ENCODE assay signal across 21 mouse cellular contexts in the genomic region with DNA sequence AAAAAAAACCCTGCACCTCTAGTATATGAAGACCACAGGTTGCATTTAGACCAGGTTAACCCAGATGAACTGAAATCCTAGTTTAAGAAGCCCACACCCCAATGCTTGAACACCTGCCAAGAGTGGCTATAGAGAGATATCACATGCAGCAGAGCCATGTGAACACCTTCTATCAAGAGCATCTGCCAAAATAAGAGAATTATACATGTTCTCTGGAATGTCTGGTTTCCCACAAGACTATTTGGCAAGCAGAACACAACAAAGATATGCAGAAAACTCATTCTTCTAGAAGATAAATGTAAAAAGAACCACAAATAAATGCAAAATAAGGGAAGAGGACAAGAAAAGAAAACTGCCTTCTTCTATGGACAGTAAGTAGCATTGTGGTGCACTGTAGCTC.
DNase-seq lines count a peak whose midpoint lies in the region; ATAC-seq and TF ChIP-seq lines count a peak whose summit lies in the region.
"Had no signal": no experiment of that assay in that cellular context is flagged by ENCODE, and none has a peak within 500 bp of the region (broad histone marks: within the 10 kb centered on the region; RNA-seq: fewer than 3 reads in every experiment).

No protein-coding gene starts in this region.

- H3K4me3 ChIP-seq in embryonic facial prominence, embryonic 14.5 days (ENCODE audit: low read depth, low read length) = no peak overlapping the region
- H3K4me3 ChIP-seq in embryonic facial prominence, embryonic 10.5 days = no peak overlapping the region
- no peak overlapping the region for H3K4me3 ChIP-seq in myocyte
- H3K4me3 ChIP-seq: embryonic facial prominence, embryonic 12.5 days; embryonic facial prominence, embryonic 15.5 days; erythroblast, embryonic 14.5 days; forebrain, embryonic 13.5 days; forebrain, embryonic 15.5 days had no signal

- POLR2A ChIA-PET in Patski (lab: Charles Lee) = interaction anchor here (0.6 kb wide), 1 partner anchor 26 kb away, joined by 3 read pairs; no protein-coding TSS in a partner anchor

- in situ Hi-C loops in Patski (cut with MboI; ENCODE audit: low pct_unique_long_range_greater_than_20kb) = no loop called here

- no peak overlapping the region for H3K9ac ChIP-seq in embryonic facial prominence, embryonic 14.5 days (ENCODE audit: low read depth, low read length)
- H3K9ac ChIP-seq: embryonic facial prominence, embryonic 12.5 days; embryonic facial prominence, embryonic 15.5 days; forebrain, embryonic 13.5 days; forebrain, embryonic 15.5 days had no signal

- H3K4me2 ChIP-seq in embryonic facial prominence, embryonic 14.5 days (ENCODE audit: low read depth, low read length) = no peak overlapping the region
- no peak overlapping the region for H3K4me2 ChIP-seq in myocyte (ENCODE audit: low read depth)
- H3K4me2 ChIP-seq: embryonic facial prominence, embryonic 12.5 days; embryonic facial prominence, embryonic 15.5 days; forebrain, embryonic 13.5 days; forebrain, embryonic 15.5 days had no signal

- no peak for TF ChIP-seq POLR2A in myocyte (IDR thresholded peaks at IDR 0.05; ENCODE audit: insufficient read length, low read depth)

- no peaks in the 10 kb centered on the region for H3K79me2 ChIP-seq in myocyte (ENCODE audit: control insufficient read depth, insufficient read depth)

- no peaks in the 10 kb centered on the region for H3K27me3 ChIP-seq in embryonic facial prominence, embryonic 14.5 days (replicated peaks; ENCODE audit: control insufficient read depth, insufficient read depth, low read length)
- no peaks in the 10 kb centered on the region for H3K27me3 ChIP-seq in embryonic facial prominence, embryonic 10.5 days (replicated peaks; ENCODE audit: low read depth, poor library complexity, severe bottlenecking)
- H3K27me3 ChIP-seq in Patski = no peaks in the 10 kb centered on the region
- H3K27me3 ChIP-seq in myocyte (ENCODE audit: control insufficient read depth, insufficient read depth, insufficient read length) = no peaks in the 10 kb centered on the region
- H3K27me3 ChIP-seq: embryonic facial prominence, embryonic 12.5 days; embryonic facial prominence, embryonic 15.5 days; forebrain, embryonic 13.5 days; forebrain, embryonic 15.5 days had no signal

- no peak for TF ChIP-seq CTCF in Patski (IDR thresholded peaks at IDR 0.05)

- H3ac ChIP-seq in myocyte (ENCODE audit: control insufficient read depth, insufficient read length) = no peak overlapping the region

- no peaks in the 10 kb centered on the region for H3K36me3 ChIP-seq in embryonic facial prominence, embryonic 14.5 days (ENCODE audit: control insufficient read depth, insufficient read depth, low read length)
- H3K36me3 ChIP-seq in embryonic facial prominence, embryonic 10.5 days (replicated peaks) = no peaks in the 10 kb centered on the region
- no peaks in the 10 kb centered on the region for H3K36me3 ChIP-seq in myocyte (ENCODE audit: control insufficient read depth, insufficient read depth)
- H3K36me3 ChIP-seq: embryonic facial prominence, embryonic 12.5 days; embryonic facial prominence, embryonic 15.5 days; forebrain, embryonic 15.5 days had no signal

- H3K9me3 ChIP-seq in embryonic facial prominence, embryonic 14.5 days (ENCODE audit: control insufficient read depth, low read length) = no peaks in the 10 kb centered on the region
- no peaks in the 10 kb centered on the region for H3K9me3 ChIP-seq in embryonic facial prominence, embryonic 10.5 days
- H3K9me3 ChIP-seq: embryonic facial prominence, embryonic 12.5 days; embryonic facial prominence, embryonic 15.5 days; forebrain, embryonic 13.5 days; forebrain, embryonic 15.5 days had no signal

- DNase-seq in embryonic facial prominence, embryonic 14.5 days (ENCODE audit: low spot score) = peak; percentile 33
- DNase-seq in embryonic facial prominence, embryonic 10.5 days (ENCODE audit: low spot score) = no peak
- DNase-seq in Patski (ENCODE audit: low read depth, low spot score) = peak; percentile 22
- no peak for DNase-seq in lung, postnatal 10 days
- DNase-seq in frontal cortex, postnatal 14 days (ENCODE audit: low spot score in 2 of 2) = no peak
- DNase-seq: adrenal gland, adult 2 months; adrenal gland, postnatal 10 days; adrenal gland, postnatal 25 days; cerebellum, adult 11 months; cerebellum, adult 18-20 months; cerebellum, adult 8-10 months; cerebellum, adult 9-11 months; cerebellum, postnatal 14 days; cerebellum, postnatal 36 days; embryo, embryonic 11 days had no signal

- CTCF ChIA-PET in Patski (lab: Charles Lee) = interaction anchor here (1.1 kb wide), 1 partner anchor 382 kb away, joined by 3 read pairs; no protein-coding TSS in a partner anchor

- H3K4me1 ChIP-seq in embryonic facial prominence, embryonic 14.5 days (ENCODE audit: control insufficient read depth, insufficient read depth, low read length) = no peaks in the 10 kb centered on the region
- H3K4me1 ChIP-seq in embryonic facial prominence, embryonic 10.5 days = no peaks in the 10 kb centered on the region
- H3K4me1 ChIP-seq: embryonic facial prominence, embryonic 12.5 days; embryonic facial prominence, embryonic 15.5 days; forebrain, embryonic 13.5 days; forebrain, embryonic 15.5 days had no signal

- H3K27ac ChIP-seq in embryonic facial prominence, embryonic 14.5 days (replicated peaks; ENCODE audit: low read depth, low read length) = no peak overlapping the region
- H3K27ac ChIP-seq in embryonic facial prominence, embryonic 10.5 days (replicated peaks) = no peak overlapping the region
- H3K27ac ChIP-seq: embryonic facial prominence, embryonic 12.5 days; embryonic facial prominence, embryonic 15.5 days; forebrain, embryonic 13.5 days; forebrain, embryonic 15.5 days had no signal

- no peak for ATAC-seq in embryonic facial prominence, embryonic 14.5 days (ENCODE audit: low read depth)
- ATAC-seq in Patski = peak; percentile 51
- ATAC-seq: forebrain, embryonic 13.5 days; forebrain, embryonic 15.5 days had no signal

TF ChIP-seq in myocyte, 11 proteins besides CTCF, POLR2A, EP300 and RAD21:
- TF ChIP-seq MYOD1 (IDR thresholded peaks at IDR 0.05; ENCODE audit: control insufficient read depth in 1 of 3, insufficient read length in 2 of 3, low read depth in 2 of 3) (no peak), USF1 (IDR thresholded peaks at IDR 0.05; ENCODE audit: low read depth) (peak; percentile 36)

Comparison
In these comparisons a context has a peak if more than half of its experiments do, and no peak if none do; other contexts are left out.
1. DNase-seq: peak in embryonic facial prominence, embryonic 14.5 days (single experiment) and Patski (single experiment); none in embryonic facial prominence, embryonic 10.5 days (single experiment), lung, postnatal 10 days (single experiment) and frontal cortex, postnatal 14 days (0 of 2).